Mouse (Mus musculus): Measurements from ENCODE around the gene Ppp2r5e. TPM values are rescaled to one million over a fixed set of nuclear protein-coding genes. Genes with fewer than 3 reads are reported as not detected.

Gene Ppp2r5e
- total RNA-seq, 2 experiments from 2014 or later = 14.3 to 26.7 TPM

GRCm38 (mm10) chr12:75544259-75544658, 51.8 kb downstream of the Ppp2r5e start:
- ATAC-seq (replicated peaks; ENCODE audit: low FRiP score, low TSS enrichment, poor library complexity, severe bottlenecking) = no peak

- ATAC-seq (replicated peaks; ENCODE audit: low FRiP score, low TSS enrichment, poor library complexity, severe bottlenecking) = no peak
Observed at GRCm38 (mm10) chr12:75543346-75543745, 52.7 kb downstream of the Ppp2r5e start.

GRCm38 (mm10) chr12:75540621-75541171, 55.3 kb downstream of the Ppp2r5e start:
- ATAC-seq (replicated peaks; ENCODE audit: low FRiP score, low TSS enrichment, poor library complexity, severe bottlenecking) = no peak

GRCm38 (mm10) chr12:75539228-75539627, 56.8 kb downstream of the Ppp2r5e start:
- ATAC-seq (replicated peaks; ENCODE audit: low FRiP score, low TSS enrichment, poor library complexity, severe bottlenecking) = no peak

- ATAC-seq (replicated peaks; ENCODE audit: low FRiP score, low TSS enrichment, poor library complexity, severe bottlenecking) = no peak
Observed at GRCm38 (mm10) chr12:75537673-75538423, 58.2 kb downstream of the Ppp2r5e start.

GRCm38 (mm10) chr12:75537019-75537672, 58.9 kb downstream of the Ppp2r5e start:
- ATAC-seq (replicated peaks; ENCODE audit: low FRiP score, low TSS enrichment, poor library complexity, severe bottlenecking) = peak; percentile 68

GRCm38 (mm10) chr12:75536566-75536965, 59.5 kb downstream of the Ppp2r5e start:
- ATAC-seq (replicated peaks; ENCODE audit: low FRiP score, low TSS enrichment, poor library complexity, severe bottlenecking) = no peak

- no peak for ATAC-seq (replicated peaks; ENCODE audit: low FRiP score, low TSS enrichment, poor library complexity, severe bottlenecking)
Observed at GRCm38 (mm10) chr12:75533145-75533544, 62.9 kb downstream of the Ppp2r5e start.

- ATAC-seq (replicated peaks; ENCODE audit: low FRiP score, low TSS enrichment, poor library complexity, severe bottlenecking) = peak; percentile 43; the same call in 1 of the 2 replicates
Observed at GRCm38 (mm10) chr12:75531895-75532294, 64.2 kb downstream of the Ppp2r5e start.

- no peak for ATAC-seq (replicated peaks; ENCODE audit: low FRiP score, low TSS enrichment, poor library complexity, severe bottlenecking)
Observed at GRCm38 (mm10) chr12:75528857-75529808, 66.9 kb downstream of the Ppp2r5e start.

- ATAC-seq (replicated peaks; ENCODE audit: low FRiP score, low TSS enrichment, poor library complexity, severe bottlenecking) = no peak
Observed at GRCm38 (mm10) chr12:75528300-75528699, 67.7 kb downstream of the Ppp2r5e start.

GRCm38 (mm10) chr12:75524199-75524598, 71.8 kb downstream of the Ppp2r5e start:
- ATAC-seq (replicated peaks; ENCODE audit: low FRiP score, low TSS enrichment, poor library complexity, severe bottlenecking) = no peak

- ATAC-seq (replicated peaks; ENCODE audit: low FRiP score, low TSS enrichment, poor library complexity, severe bottlenecking) = no peak
Observed at GRCm38 (mm10) chr12:75522931-75523330, 73.1 kb downstream of the Ppp2r5e start.

- ATAC-seq (replicated peaks; ENCODE audit: low FRiP score, low TSS enrichment, poor library complexity, severe bottlenecking) = peak; percentile 78
Observed at GRCm38 (mm10) chr12:75522360-75522759, 73.7 kb downstream of the Ppp2r5e start.

GRCm38 (mm10) chr12:75520395-75520794, 75.7 kb downstream of the Ppp2r5e start:
- ATAC-seq (replicated peaks; ENCODE audit: low FRiP score, low TSS enrichment, poor library complexity, severe bottlenecking) = no peak

- 0 out of 2 replicates have a peak, but pooled peaks have one; percentile 58 for ATAC-seq (replicated peaks; ENCODE audit: low FRiP score, low TSS enrichment, poor library complexity, severe bottlenecking)
Observed at GRCm38 (mm10) chr12:75519181-75519940, 76.7 kb downstream of the Ppp2r5e start.

- peak; percentile 70 for ATAC-seq (replicated peaks; ENCODE audit: low FRiP score, low TSS enrichment, poor library complexity, severe bottlenecking)
Observed at GRCm38 (mm10) chr12:75515301-75515906, 80.6 kb downstream of the Ppp2r5e start.

- no peak for ATAC-seq (replicated peaks; ENCODE audit: low FRiP score, low TSS enrichment, poor library complexity, severe bottlenecking)
Observed at GRCm38 (mm10) chr12:75511520-75511919, 84.5 kb downstream of the Ppp2r5e start.
